Mouse (Mus musculus) stomach, embryonic 16.5 days (tissue): Measurements from ENCODE around the gene Sufu. TPM values are rescaled to one million over a fixed set of nuclear protein-coding genes. Genes with fewer than 3 reads are reported as not detected.

Experiments used
- ATAC-seq: fragments of 200-750 bp; cut with Nextera tagmentation; 2 replicates; pipeline ENCODE4 v1.8.0; 2017; ENCODE audit warnings: moderate number of reproducible peaks, moderate TSS enrichment; ENCODE audit not compliant: insufficient read depth, low FRiP score
- H3K27ac ChIP-seq: fragments of 300-500 bp; sonication (generic); 2 replicates; pipeline ENCODE4 v1.5.1; 2014; ENCODE audit warnings: low read length
- H3K27me3 ChIP-seq: fragments of 300-500 bp; sonication (generic); 2 replicates; pipeline ENCODE4 v1.6.1; 2014; ENCODE audit warnings: low read length, control low read depth, mixed read lengths; ENCODE audit not compliant: control insufficient read depth, insufficient read depth
- H3K36me3 ChIP-seq: fragments of 300-500 bp; sonication (generic); 2 replicates; pipeline ENCODE4 v1.6.1; 2014; ENCODE audit warnings: low read length; ENCODE audit not compliant: control insufficient read depth, insufficient read depth
- H3K4me1 ChIP-seq: fragments of 300-500 bp; sonication (generic); 2 replicates; pipeline ENCODE4 v1.6.1; 2014; ENCODE audit warnings: low read length, control low read depth, mixed read lengths; ENCODE audit not compliant: control insufficient read depth, insufficient read depth
- H3K4me2 ChIP-seq: fragments of 300-500 bp; sonication (generic); 2 replicates; pipeline ENCODE4 v1.6.1; 2014; ENCODE audit warnings: low read depth, low read length, mixed read lengths
- H3K4me3 ChIP-seq: fragments of 300-500 bp; sonication (generic); replicated peaks from 2 replicates; pipeline ENCODE4 v1.5.1; 2014; ENCODE audit warnings: mild to moderate bottlenecking, low read length
- H3K9ac ChIP-seq: fragments of 300-500 bp; sonication (generic); 2 replicates; pipeline ENCODE4 v1.6.1; 2014; ENCODE audit warnings: low read length
- H3K9me3 ChIP-seq: fragments of 300-500 bp; sonication (generic); replicated peaks from 2 replicates; pipeline ENCODE4 v1.6.1; 2016; ENCODE audit warnings: low read length, control low read depth; ENCODE audit not compliant: control insufficient read depth
- WGBS: fragments of 180-500 bp; shearing (Covaris S2); extraction: QIAGEN DNeasy Blood & Tissue Kit; methylation state at CpG from one replicate; pipeline ENCODE4 v1.1.7; 2014; 5-methylcytosine and 5-hydroxymethylcytosine counted together
- polyA plus RNA-seq: library from polyadenylated mRNA; unstranded; fragments of >200 nt; fragmentation: Nextera tagmentation; extraction: Ambion mirVana; gene quantifications from 2 replicates; pipeline ENCODE4 v1.2.1, GENCODE M21; 2015

Sufu gene
- polyA plus RNA-seq, 1 experiment from 2014 or later = 26.4 TPM

DNA sequence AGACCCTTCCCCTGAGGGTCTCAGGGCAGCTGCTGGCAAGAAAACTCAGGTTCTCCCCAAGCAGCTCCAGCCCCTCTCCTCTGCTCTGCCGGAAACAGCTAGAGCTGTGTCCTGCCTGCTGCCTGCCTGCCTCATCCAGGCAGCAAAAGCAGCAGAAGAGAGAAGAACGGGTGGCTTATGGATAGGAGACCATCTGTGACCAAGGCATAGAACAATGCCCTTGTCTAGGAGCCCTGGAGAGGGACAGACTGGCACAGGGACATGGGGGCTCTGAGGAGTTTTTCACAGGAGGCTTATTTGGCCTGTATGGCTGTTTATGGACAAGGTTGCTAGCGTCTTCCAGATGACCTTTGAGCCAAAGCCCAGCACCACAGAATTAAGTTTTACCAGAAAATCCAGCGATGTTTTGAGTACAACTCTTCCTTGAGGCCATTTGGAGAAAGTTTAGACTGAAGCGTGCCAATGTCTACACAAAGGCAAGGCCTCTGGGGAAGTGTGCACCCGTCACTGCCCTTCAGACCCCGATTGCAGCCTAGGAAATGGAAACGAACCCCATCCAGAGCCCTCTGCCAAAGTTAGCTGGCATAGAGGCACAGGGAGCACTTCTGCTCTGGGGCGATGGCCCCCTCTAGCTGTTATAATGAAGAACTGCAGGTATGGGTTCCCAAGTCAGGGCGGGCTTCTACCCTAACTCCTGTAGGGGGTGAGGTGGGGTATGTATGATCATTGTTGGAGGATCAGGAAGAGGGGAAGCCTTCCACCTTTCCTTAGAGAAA lies 55.5 kb downstream of the Sufu start:
- Histone ChIP-seq H3K4me1 (peaks cover 58% of the 10 kb centered on the region), H3K9ac (no peak overlapping the region), H3K27ac (no peak overlapping the region), H3K27me3 (no peaks in the 10 kb centered on the region), H3K4me3 (no peak overlapping the region), H3K36me3 (no peaks in the 10 kb centered on the region), H3K4me2 (no peak overlapping the region), H3K9me3 (no peaks in the 10 kb centered on the region)
- no peak for ATAC-seq
- 43% methylated on average over 10 of the region's 10 CpGs for WGBS

DNA sequence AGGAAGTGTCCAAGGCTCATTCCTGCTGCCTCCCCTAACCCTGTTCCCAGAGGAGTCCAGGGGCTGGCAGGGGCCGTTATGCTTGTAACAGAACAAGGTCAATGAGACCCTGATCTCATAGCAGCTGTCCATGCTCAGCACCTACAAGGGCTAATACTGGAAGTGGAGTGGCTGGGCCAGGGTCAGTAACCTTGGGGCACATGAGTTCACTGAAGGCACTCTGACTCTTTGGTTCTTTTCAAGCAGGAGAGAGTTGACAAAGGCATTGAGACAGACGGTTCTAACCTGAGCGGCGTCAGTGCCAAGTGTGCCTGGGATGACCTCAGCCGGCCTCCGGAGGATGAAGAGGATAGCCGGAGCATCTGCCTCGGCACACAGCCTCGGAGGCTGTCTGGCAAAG lies 56.2 kb downstream of the Sufu start:
- WGBS = 72% methylated on average over 9 of the region's 9 CpGs
- Histone ChIP-seq H3K9me3 (no peaks in the 10 kb centered on the region), H3K4me2 (no peak overlapping the region), H3K36me3 (no peaks in the 10 kb centered on the region), H3K4me1 (peaks cover 54% of the 10 kb centered on the region), H3K4me3 (no peak overlapping the region), H3K27ac (0 out of 2 replicates have a peak overlapping the region, but pooled peaks have one; percentile 97), H3K27me3 (no peaks in the 10 kb centered on the region), H3K9ac (no peak overlapping the region)
- ATAC-seq = no peak

DNA sequence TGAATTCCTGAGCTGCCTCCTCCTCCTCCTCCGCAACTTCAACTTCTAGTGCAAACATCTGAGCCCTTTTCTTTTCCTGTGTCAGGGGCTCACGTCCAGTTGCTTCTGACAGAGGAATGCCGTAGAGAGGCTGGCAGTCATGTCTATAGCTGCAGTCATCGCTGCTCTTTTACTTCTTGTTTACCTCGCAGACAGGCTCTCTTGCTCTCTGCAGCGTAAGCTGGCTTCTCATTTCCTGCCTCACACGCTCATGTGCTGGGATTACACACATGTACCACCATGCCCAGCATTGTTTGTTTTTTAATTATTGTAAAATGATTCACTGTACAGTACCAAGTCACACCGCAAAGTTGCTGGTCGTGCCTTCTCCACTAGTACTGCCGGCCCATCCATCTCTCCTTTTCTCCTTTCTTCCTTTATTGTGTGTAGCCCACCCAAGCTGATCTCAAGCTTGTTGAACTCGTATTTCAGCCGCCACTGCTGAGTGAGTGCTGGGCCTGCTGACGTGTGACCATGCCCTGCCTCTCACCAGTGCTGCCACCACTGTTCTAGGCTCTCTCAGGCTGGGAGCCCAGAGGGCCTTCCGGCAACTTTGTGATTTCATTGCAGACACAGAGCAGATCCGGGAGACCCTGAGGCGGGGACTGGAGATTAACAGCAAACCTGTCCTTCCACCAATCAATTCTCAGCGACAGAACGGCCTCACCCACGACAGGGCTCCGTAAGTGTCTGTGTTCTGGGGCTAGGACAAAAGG lies 57.6 kb downstream of the Sufu start:
- Histone ChIP-seq H3K4me1 (peaks cover 47% of the 10 kb centered on the region), H3K27ac (peak overlapping the region; percentile 97), H3K36me3 (no peaks in the 10 kb centered on the region), H3K27me3 (no peaks in the 10 kb centered on the region), H3K9me3 (no peaks in the 10 kb centered on the region), H3K4me2 (peak overlapping the region; percentile 37; the same call in 1 of the 2 replicates), H3K9ac (peak overlapping the region; percentile 67), H3K4me3 (peak overlapping the region; percentile 15; the same call in 1 of the 2 replicates)
- ATAC-seq = peak; percentile 49
- 33% methylated on average over 20 of the region's 20 CpGs for WGBS

DNA sequence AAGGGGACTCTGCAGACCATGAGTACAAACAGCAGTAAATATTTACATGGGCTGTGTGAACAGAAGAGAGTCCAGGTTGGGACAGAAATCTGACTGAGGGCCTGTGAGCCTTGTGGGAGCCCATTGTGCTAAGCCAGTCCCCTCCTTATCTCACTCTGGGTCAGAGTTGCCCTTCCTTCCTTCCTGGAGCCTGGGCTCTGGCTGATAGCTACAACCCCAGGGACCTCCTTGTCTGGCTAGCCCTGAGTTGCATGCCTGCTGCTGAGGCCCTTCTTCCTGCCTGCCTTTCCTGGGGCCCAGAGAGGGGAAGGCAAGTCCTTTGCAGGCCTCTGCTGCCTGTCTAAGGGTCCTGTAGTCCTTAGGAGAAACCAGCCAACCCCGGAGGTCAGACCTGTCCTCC lies 58.3 kb downstream of the Sufu start:
- no peaks in the 10 kb centered on the region for H3K9me3 ChIP-seq
- H3K27me3 ChIP-seq = no peaks in the 10 kb centered on the region
- WGBS = 21% methylated on average over 1 of the region's 1 CpGs
- peak overlapping the region; percentile 97 for H3K27ac ChIP-seq
- H3K4me3 ChIP-seq = peak overlapping the region; percentile 15; the same call in 1 of the 2 replicates
- peaks cover 47% of the 10 kb centered on the region for H3K4me1 ChIP-seq
- H3K36me3 ChIP-seq = no peaks in the 10 kb centered on the region
- peak; percentile 83 for ATAC-seq
- peak overlapping the region; percentile 37 for H3K4me2 ChIP-seq
- peak overlapping the region; percentile 67 for H3K9ac ChIP-seq

DNA sequence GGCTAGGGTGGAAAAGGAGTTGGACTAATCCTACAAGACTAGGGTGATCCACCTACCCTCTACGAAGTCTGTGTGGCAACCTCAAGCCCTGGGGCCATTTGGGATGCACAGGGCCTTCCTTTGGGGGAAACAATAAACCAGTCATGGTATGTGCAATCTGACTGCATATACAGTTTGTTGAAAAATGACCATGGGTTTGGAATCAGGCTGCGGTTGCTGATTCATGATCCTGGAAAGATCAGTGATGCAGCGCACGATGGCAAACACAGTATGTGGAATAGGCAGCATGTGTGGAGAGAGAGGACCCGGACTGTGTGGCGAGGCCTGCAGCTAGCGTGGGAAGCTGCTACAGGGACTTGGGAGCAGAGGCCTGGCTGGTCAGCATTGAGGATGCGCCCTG lies 58.9 kb downstream of the Sufu start:
- Histone ChIP-seq H3K4me2 (peak overlapping the region; percentile 37), H3K4me1 (peaks cover 47% of the 10 kb centered on the region), H3K27ac (peak overlapping the region; percentile 97), H3K27me3 (no peaks in the 10 kb centered on the region), H3K36me3 (no peaks in the 10 kb centered on the region), H3K9ac (peak overlapping the region; percentile 67), H3K4me3 (0 out of 2 replicates have a peak overlapping the region, but pooled peaks have one; percentile 4), H3K9me3 (no peaks in the 10 kb centered on the region)
- no peak for ATAC-seq
- 75% methylated on average over 8 of the region's 8 CpGs for WGBS

DNA sequence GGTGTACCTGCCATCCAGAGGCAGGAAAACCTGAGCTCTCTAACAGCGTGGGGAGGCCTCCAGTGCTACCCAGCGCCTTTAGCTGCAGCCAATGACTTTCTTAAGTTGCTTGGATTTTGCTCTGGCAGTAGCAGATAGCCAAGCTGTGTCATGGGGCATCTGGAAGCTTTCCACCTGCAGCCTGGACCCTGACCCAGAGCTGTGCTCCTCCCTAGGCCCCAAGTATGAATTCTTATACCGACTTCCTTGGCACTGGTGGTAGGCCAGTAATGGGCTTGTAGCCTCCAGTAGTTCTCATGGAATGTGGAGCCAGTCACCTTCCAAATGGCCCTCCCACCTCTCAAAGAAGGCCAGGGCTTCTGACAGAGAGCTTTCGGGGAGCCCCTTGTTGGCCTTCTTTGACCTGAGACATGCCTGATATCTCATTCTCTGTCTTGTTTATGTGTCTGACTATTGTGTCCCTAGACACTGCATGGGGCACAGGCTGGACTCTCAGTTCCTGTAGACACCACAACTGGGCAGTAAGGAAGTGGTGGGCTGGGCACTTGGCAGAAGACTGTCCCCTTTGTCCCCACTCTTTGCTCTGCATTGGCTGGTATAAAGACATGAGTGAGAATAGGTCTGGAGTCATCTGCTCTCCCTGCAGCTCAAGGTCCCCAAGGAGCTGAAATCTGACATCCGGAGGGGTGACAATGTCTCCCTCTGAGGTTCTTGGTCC lies 59.5 kb downstream of the Sufu start:
- Histone ChIP-seq H3K4me1 (peaks cover 47% of the 10 kb centered on the region), H3K4me2 (peak overlapping the region; percentile 37; the same call in 1 of the 2 replicates), H3K9ac (peak overlapping the region; percentile 67), H3K4me3 (no peak overlapping the region), H3K36me3 (no peaks in the 10 kb centered on the region), H3K27ac (peak overlapping the region; percentile 97), H3K27me3 (no peaks in the 10 kb centered on the region), H3K9me3 (no peaks in the 10 kb centered on the region)
- no peak for ATAC-seq
- 73% methylated on average over 5 of the region's 5 CpGs for WGBS

DNA sequence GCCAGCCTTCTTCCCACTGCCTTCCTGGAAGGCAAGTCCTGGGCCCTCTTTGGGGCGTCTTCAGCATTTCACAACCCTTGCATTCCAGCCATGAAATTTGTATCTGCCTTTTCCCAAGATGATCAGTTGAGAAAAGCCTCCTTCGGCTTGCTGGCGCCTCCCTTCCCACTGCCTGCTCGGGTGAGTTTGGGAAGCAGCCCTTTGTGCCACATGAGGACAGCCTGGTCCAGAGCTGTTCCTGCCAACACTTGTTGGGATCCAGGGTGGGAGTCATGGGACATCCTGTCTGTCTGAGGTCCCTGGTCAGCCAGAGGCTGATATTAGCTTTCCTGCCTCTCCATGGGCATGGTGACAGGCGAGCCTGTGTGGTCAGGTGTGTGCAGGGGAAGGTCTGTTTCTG lies 61.1 kb downstream of the Sufu start:
- Histone ChIP-seq H3K4me2 (no peak overlapping the region), H3K9ac (no peak overlapping the region), H3K27ac (no peak overlapping the region), H3K27me3 (no peaks in the 10 kb centered on the region), H3K4me3 (no peak overlapping the region), H3K4me1 (peaks cover 39% of the 10 kb centered on the region), H3K36me3 (no peaks in the 10 kb centered on the region), H3K9me3 (no peaks in the 10 kb centered on the region)
- ATAC-seq = no peak
- WGBS = 80% methylated on average over 5 of the region's 5 CpGs

DNA sequence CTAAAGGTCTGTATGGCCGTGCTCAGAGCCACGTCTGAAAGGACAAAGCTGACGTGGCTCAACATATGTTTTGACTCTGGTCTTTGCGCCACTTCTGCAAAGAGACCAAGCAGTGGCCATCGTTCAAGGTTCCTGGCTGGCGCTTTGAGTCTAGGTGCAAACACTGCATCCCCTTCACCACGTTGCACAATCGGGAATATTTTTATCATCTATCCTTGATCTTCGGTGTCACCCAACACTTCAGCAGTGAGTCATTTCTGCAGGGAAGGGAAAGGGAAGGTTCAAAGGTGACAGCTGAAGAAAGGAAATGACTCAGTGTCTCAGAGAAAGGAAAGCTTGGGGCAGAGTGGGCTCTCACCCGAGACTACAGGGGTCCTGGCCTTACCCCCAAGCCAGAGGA lies 62.6 kb downstream of the Sufu start:
- Histone ChIP-seq H3K4me2 (no peak overlapping the region), H3K36me3 (peaks cover 4% of the 10 kb centered on the region; the same call in 1 of the 2 replicates), H3K4me1 (peaks cover 24% of the 10 kb centered on the region), H3K9me3 (no peaks in the 10 kb centered on the region), H3K4me3 (no peak overlapping the region), H3K27me3 (no peaks in the 10 kb centered on the region), H3K9ac (no peak overlapping the region), H3K27ac (no peak overlapping the region)
- 65% methylated on average over 10 of the region's 10 CpGs for WGBS
- ATAC-seq = no peak
